Mouse (Mus musculus): Measurements from ENCODE around the gene Plekha7. TPM values are rescaled to one million over a fixed set of nuclear protein-coding genes. Genes with fewer than 3 reads are reported as not detected.

Plekha7 gene
- total RNA-seq, 1 experiment, result 38.0 TPM

DNA sequence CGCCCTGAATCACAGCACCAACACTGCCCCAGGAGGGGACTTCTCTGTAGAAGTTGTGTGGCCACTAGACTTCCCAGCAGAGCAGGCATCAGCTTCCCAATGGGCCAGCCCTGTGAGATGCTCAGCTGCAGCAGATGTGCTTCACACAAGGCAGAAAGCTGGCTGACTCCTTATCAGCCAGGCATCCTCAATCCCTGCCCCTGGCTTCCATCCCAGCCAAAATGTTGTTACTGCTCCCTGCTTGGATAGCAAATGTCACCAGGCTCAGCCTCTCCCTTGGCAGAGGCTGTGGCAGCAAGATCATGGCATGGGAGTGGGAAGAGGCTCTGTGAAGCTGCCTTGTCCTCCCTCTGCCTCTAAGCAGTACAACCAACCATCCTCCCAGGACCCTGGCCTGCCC is 125.7 kb downstream of the Plekha7 start:
- TF ChIP-seq MAFK (IDR thresholded peaks at IDR 0.05; ENCODE audit: insufficient read depth, low read depth, low read length), result no peak
- no peak for TF ChIP-seq HCFC1 (IDR thresholded peaks at IDR 0.05; ENCODE audit: borderline replicate concordance, insufficient read depth, low read length)
- no peak for TF ChIP-seq ZNF384 (IDR thresholded peaks at IDR 0.05; ENCODE audit: low read depth, low read length)
- no peak for TF ChIP-seq CHD2 (IDR thresholded peaks at IDR 0.05; ENCODE audit: low read depth, low read length)
- no peak for TF ChIP-seq ZC3H11A (IDR thresholded peaks at IDR 0.05; ENCODE audit: borderline replicate concordance, low read depth, low read length)
- DNase-seq (ENCODE audit: low read depth, low spot score), result no peak
- Histone ChIP-seq H3K27ac (ENCODE audit: insufficient read depth, low read depth, low read length, poor library complexity, severe bottlenecking) (no peak overlapping the region), H3K9me3 (ENCODE audit: control insufficient read depth, insufficient read depth, low read depth, low read length) (no peaks in the 10 kb centered on the region), H3K9ac (ENCODE audit: insufficient read depth, low read depth, low read length, poor library complexity, severe bottlenecking) (no peak overlapping the region), H3K36me3 (ENCODE audit: control insufficient read depth, insufficient read depth, low read length, poor library complexity, severe bottlenecking) (peaks cover 20% of the 10 kb centered on the region), H3K4me3 (ENCODE audit: insufficient read depth in 1 of 2, low read depth in 1 of 2, low read length in 2 of 2, poor library complexity in 1 of 2, severe bottlenecking in 1 of 2) (no peak overlapping the region), H3K4me1 (ENCODE audit: control insufficient read depth in 2 of 2, insufficient read depth in 2 of 2, low read length in 2 of 2, poor library complexity in 1 of 2) (peaks cover 0 to 15% of the 10 kb centered on the region in 2 experiments; a peak in 1 of 4 replicates)
- in situ Hi-C loops (cut with MboI; ENCODE audit: low sequenced_read_pairs in 2 of 2, unreplicated experiment in 2 of 2), result no loop called here

GRCm38 (mm10) chr7:116181444-116181946 is 126.7 kb downstream of the Plekha7 start:
- TF ChIP-seq CHD2 (IDR thresholded peaks at IDR 0.05; ENCODE audit: low read depth, low read length) (no peak), ZNF384 (IDR thresholded peaks at IDR 0.05; ENCODE audit: low read depth, low read length) (no peak), MAFK (IDR thresholded peaks at IDR 0.05; ENCODE audit: insufficient read depth, low read depth, low read length) (no peak), HCFC1 (IDR thresholded peaks at IDR 0.05; ENCODE audit: borderline replicate concordance, insufficient read depth, low read length) (no peak), ZC3H11A (IDR thresholded peaks at IDR 0.05; ENCODE audit: borderline replicate concordance, low read depth, low read length) (no peak)
- in situ Hi-C loops (cut with MboI; ENCODE audit: low sequenced_read_pairs in 2 of 2, unreplicated experiment in 2 of 2), result no loop called here
- Histone ChIP-seq H3K9ac (ENCODE audit: insufficient read depth, low read depth, low read length, poor library complexity, severe bottlenecking) (no peak overlapping the region), H3K27ac (ENCODE audit: insufficient read depth, low read depth, low read length, poor library complexity, severe bottlenecking) (no peak overlapping the region), H3K4me1 (ENCODE audit: control insufficient read depth in 2 of 2, insufficient read depth in 2 of 2, low read length in 2 of 2, poor library complexity in 1 of 2) (peaks cover 0 to 13% of the 10 kb centered on the region in 2 experiments; a peak in 1 of 4 replicates), H3K4me3 (ENCODE audit: insufficient read depth in 1 of 2, low read depth in 1 of 2, low read length in 2 of 2, poor library complexity in 1 of 2, severe bottlenecking in 1 of 2) (no peak overlapping the region), H3K36me3 (ENCODE audit: control insufficient read depth, insufficient read depth, low read length, poor library complexity, severe bottlenecking) (peaks cover 16% of the 10 kb centered on the region), H3K9me3 (ENCODE audit: control insufficient read depth, insufficient read depth, low read depth, low read length) (no peaks in the 10 kb centered on the region)
- no peak for DNase-seq (ENCODE audit: low read depth, low spot score)

DNA sequence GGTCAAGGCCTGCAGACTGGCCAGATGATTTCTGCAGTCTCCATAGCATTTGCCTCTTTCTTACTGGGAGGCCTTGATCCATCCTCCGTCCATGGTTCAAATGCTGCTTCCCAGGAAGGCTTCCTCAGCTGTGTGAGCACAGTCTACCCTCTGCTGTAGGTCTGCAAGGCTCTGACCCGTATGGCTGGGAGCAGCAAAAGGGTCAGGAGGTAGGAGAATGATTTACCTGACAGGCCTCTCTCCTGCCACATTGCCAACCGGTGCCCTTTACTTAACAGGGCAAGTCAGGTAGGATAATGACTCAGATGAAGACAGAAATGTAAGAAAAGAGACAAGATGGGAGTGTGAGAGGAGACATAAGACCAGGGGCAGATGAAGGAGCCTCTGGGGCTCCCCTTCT is 129.3 kb downstream of the Plekha7 start:
- in situ Hi-C loops (cut with MboI; ENCODE audit: low sequenced_read_pairs in 2 of 2, unreplicated experiment in 2 of 2), result no loop called here
- H3K36me3 ChIP-seq (ENCODE audit: control insufficient read depth, insufficient read depth, low read length, poor library complexity, severe bottlenecking), result peaks cover 24% of the 10 kb centered on the region
- peaks cover 0 to under 1% of the 10 kb centered on the region in 2 experiments; a peak in 1 of 4 replicates for H3K4me1 ChIP-seq (ENCODE audit: control insufficient read depth in 2 of 2, insufficient read depth in 2 of 2, low read length in 2 of 2, poor library complexity in 1 of 2)
- H3K9ac ChIP-seq (ENCODE audit: insufficient read depth, low read depth, low read length, poor library complexity, severe bottlenecking), result no peak overlapping the region
- no peaks in the 10 kb centered on the region for H3K9me3 ChIP-seq (ENCODE audit: control insufficient read depth, insufficient read depth, low read depth, low read length)
- DNase-seq (ENCODE audit: low read depth, low spot score), result no peak
- no peak overlapping the region; the same call in 1 of the 2 replicates for H3K27ac ChIP-seq (ENCODE audit: insufficient read depth, low read depth, low read length, poor library complexity, severe bottlenecking)
- no peak for TF ChIP-seq MAFK (IDR thresholded peaks at IDR 0.05; ENCODE audit: insufficient read depth, low read depth, low read length)
- no peak for TF ChIP-seq CHD2 (IDR thresholded peaks at IDR 0.05; ENCODE audit: low read depth, low read length)
- TF ChIP-seq ZNF384 (IDR thresholded peaks at IDR 0.05; ENCODE audit: low read depth, low read length), result no peak
- TF ChIP-seq HCFC1 (IDR thresholded peaks at IDR 0.05; ENCODE audit: borderline replicate concordance, insufficient read depth, low read length), result no peak
- TF ChIP-seq ZC3H11A (IDR thresholded peaks at IDR 0.05; ENCODE audit: borderline replicate concordance, low read depth, low read length), result no peak
- no peak overlapping the region for H3K4me3 ChIP-seq (ENCODE audit: insufficient read depth in 1 of 2, low read depth in 1 of 2, low read length in 2 of 2, poor library complexity in 1 of 2, severe bottlenecking in 1 of 2)

- TF ChIP-seq MAFK (IDR thresholded peaks at IDR 0.05; ENCODE audit: insufficient read depth, low read depth, low read length) (no peak), ZNF384 (IDR thresholded peaks at IDR 0.05; ENCODE audit: low read depth, low read length) (no peak), HCFC1 (IDR thresholded peaks at IDR 0.05; ENCODE audit: borderline replicate concordance, insufficient read depth, low read length) (no peak), CHD2 (IDR thresholded peaks at IDR 0.05; ENCODE audit: low read depth, low read length) (no peak), ZC3H11A (IDR thresholded peaks at IDR 0.05; ENCODE audit: borderline replicate concordance, low read depth, low read length) (no peak)
- Histone ChIP-seq H3K9me3 (ENCODE audit: control insufficient read depth, insufficient read depth, low read depth, low read length) (no peaks in the 10 kb centered on the region), H3K4me3 (ENCODE audit: insufficient read depth in 1 of 2, low read depth in 1 of 2, low read length in 2 of 2, poor library complexity in 1 of 2, severe bottlenecking in 1 of 2) (no peak overlapping the region), H3K27ac (ENCODE audit: insufficient read depth, low read depth, low read length, poor library complexity, severe bottlenecking) (no peak overlapping the region), H3K36me3 (ENCODE audit: control insufficient read depth, insufficient read depth, low read length, poor library complexity, severe bottlenecking) (peaks cover 17% of the 10 kb centered on the region), H3K4me1 (ENCODE audit: control insufficient read depth in 2 of 2, insufficient read depth in 2 of 2, low read length in 2 of 2, poor library complexity in 1 of 2) (peaks cover 0 to 2% of the 10 kb centered on the region in 2 experiments; a peak in 1 of 4 replicates), H3K9ac (ENCODE audit: insufficient read depth, low read depth, low read length, poor library complexity, severe bottlenecking) (no peak overlapping the region)
- DNase-seq (ENCODE audit: low read depth, low spot score), result no peak
- in situ Hi-C loops (cut with MboI; ENCODE audit: low sequenced_read_pairs in 2 of 2, unreplicated experiment in 2 of 2), result no loop called here
Measured at GRCm38 (mm10) chr7:116172774-116173173, 135.4 kb downstream of the Plekha7 start.

Measured in ES-E14 (cell line).